Mouse (Mus musculus): ENCODE data around the gene Gm21170. TPM values are rescaled to one million over a fixed set of nuclear protein-coding genes. Genes with fewer than 3 reads are reported as not detected.
"Not testable (repeated sequence)": the region's sequence is repeated elsewhere in the genome, so short reads cannot be mapped to it uniquely, and the experiment has no call there.

The Gm21170 gene
- not detected in 2 replicates for polyA plus RNA-seq (2015; fragmentation: Nextera tagmentation; extraction: Ambion mirVana)

GRCm38 (mm10) chrY:47690998-47691397 lies at the start of gene Gm21170:
TSS of gene Gm21170 (minus strand) at chrY:47691098.
- not testable (repeated sequence) for H3K27me3 ChIP-seq (ENCODE audit: control insufficient read depth, insufficient read depth, low read depth, low read length); ATAC-seq (ENCODE audit: low read depth); H3K9ac ChIP-seq (ENCODE audit: low read length); H3K4me1 ChIP-seq (replicated peaks; ENCODE audit: control insufficient read depth, insufficient read depth, low read length); H3K4me3 ChIP-seq (ENCODE audit: low read length); H3K4me2 ChIP-seq (ENCODE audit: low read depth, low read length); H3K36me3 ChIP-seq (ENCODE audit: control insufficient read depth, insufficient read depth, low read length); H3K27ac ChIP-seq (ENCODE audit: low read length); H3K9me3 ChIP-seq (ENCODE audit: control insufficient read depth, low read length)
- WGBS = no CpG with 5 or more reads among the region's 2 CpGs

Other genes with a start within 250 kb of the Gm21170 start
- not detected in 2 replicates for gene Gm21256, start 240.1 kb downstream of the Gm21170 start, polyA plus RNA-seq (2015; fragmentation: Nextera tagmentation; extraction: Ambion mirVana)

Data from lung, embryonic 16.5 days (tissue).